Comparison of ENCODE assay signal across 16 mouse cellular contexts in the genomic region with DNA sequence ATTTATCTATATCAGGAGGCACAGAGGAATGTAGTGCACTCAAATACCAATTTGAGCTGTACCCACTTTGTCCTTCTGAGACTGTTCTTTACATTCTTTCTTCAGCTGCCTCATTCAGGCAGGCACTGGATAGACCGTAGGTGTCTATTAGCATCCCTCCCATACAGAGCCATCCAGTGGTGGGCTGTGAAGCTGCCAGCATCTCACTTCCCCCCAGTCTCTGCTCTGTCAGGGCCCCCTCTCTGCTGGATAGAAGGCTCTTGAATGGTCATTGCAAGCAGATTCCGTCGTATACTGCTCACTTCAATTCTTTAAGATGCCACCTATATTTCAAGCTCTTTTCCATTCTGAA. TPM values are rescaled to one million over a fixed set of nuclear protein-coding genes. Genes with fewer than 3 reads are reported as not detected.
DNase-seq lines count a peak whose midpoint lies in the region; ATAC-seq lines count a peak whose summit lies in the region.
"Had no signal": no experiment of that assay in that cellular context is flagged by ENCODE, and none has a peak within 500 bp of the region (broad histone marks: within the 10 kb centered on the region; RNA-seq: fewer than 3 reads in every experiment).

No protein-coding gene starts in this region.

- H3K4me1 ChIP-seq in hindbrain, embryonic 13.5 days (replicated peaks) = peaks cover 17% of the 10 kb centered on the region
- 0 out of 2 replicates have a peak, but pooled peaks cover 11% of the 10 kb centered on the region for H3K4me1 ChIP-seq in midbrain, embryonic 14.5 days (ENCODE audit: control insufficient read depth, insufficient read depth, low read length)

- no peaks in the 10 kb centered on the region for H3K36me3 ChIP-seq in hindbrain, embryonic 13.5 days
- H3K36me3 ChIP-seq in midbrain, embryonic 14.5 days (ENCODE audit: control insufficient read depth, insufficient read depth, low read length) = no peaks in the 10 kb centered on the region
- H3K36me3 ChIP-seq: embryonic facial prominence, embryonic 13.5 days; limb, embryonic 15.5 days had no signal

- ATAC-seq in hindbrain, embryonic 13.5 days (ENCODE audit: low FRiP score) = peak; percentile 72
- peak; percentile 44; the same call in 1 of the 2 replicates for ATAC-seq in midbrain, embryonic 14.5 days (ENCODE audit: low FRiP score, low TSS enrichment)
- ATAC-seq: liver, postnatal 0 days had no signal

- peak overlapping the region; percentile 81 for H3K27ac ChIP-seq in hindbrain, embryonic 13.5 days
- H3K27ac ChIP-seq in midbrain, embryonic 14.5 days (replicated peaks; ENCODE audit: low read depth, low read length) = peak overlapping the region; percentile 67
- H3K27ac ChIP-seq: embryonic facial prominence, embryonic 13.5 days; left cerebral cortex, adult 2 months; limb, embryonic 15.5 days had no signal

- no peak overlapping the region for H3K9ac ChIP-seq in hindbrain, embryonic 13.5 days
- no peak overlapping the region for H3K9ac ChIP-seq in midbrain, embryonic 14.5 days (replicated peaks; ENCODE audit: low read length)
- H3K9ac ChIP-seq: embryonic facial prominence, embryonic 13.5 days; limb, embryonic 15.5 days; liver, postnatal 0 days had no signal

- DNase-seq in left cerebral cortex, postnatal 4 days = peak; percentile 18
- no peak for DNase-seq in left cerebral cortex, adult 9 months (ENCODE audit: low spot score in 2 of 2)
- DNase-seq in midbrain, embryonic 14.5 days = no peak
- DNase-seq in retina, postnatal 1 day = peak; percentile 14
- no peak for DNase-seq in thymus, postnatal 4 days
- no peak for DNase-seq in cerebellum, adult 11 months
- no peak for DNase-seq in heart, postnatal 25 days (ENCODE audit: low spot score)
- DNase-seq: heart, postnatal 36 days; liver, postnatal 0 days; lung, postnatal 36 days; thymus, adult 18-20 months had no signal

- H3K9me3 ChIP-seq in hindbrain, embryonic 13.5 days = no peaks in the 10 kb centered on the region
- no peaks in the 10 kb centered on the region for H3K9me3 ChIP-seq in midbrain, embryonic 14.5 days (ENCODE audit: control insufficient read depth, low read length)
- H3K9me3 ChIP-seq: embryonic facial prominence, embryonic 13.5 days; limb, embryonic 15.5 days had no signal

- no peaks in the 10 kb centered on the region for H3K27me3 ChIP-seq in hindbrain, embryonic 13.5 days
- H3K27me3 ChIP-seq in midbrain, embryonic 14.5 days (ENCODE audit: control insufficient read depth, insufficient read depth, low read length) = no peaks in the 10 kb centered on the region
- H3K27me3 ChIP-seq: embryonic facial prominence, embryonic 13.5 days; limb, embryonic 15.5 days had no signal

- no peak overlapping the region for H3K4me3 ChIP-seq in hindbrain, embryonic 13.5 days
- no peak overlapping the region for H3K4me3 ChIP-seq in midbrain, embryonic 14.5 days (replicated peaks; ENCODE audit: low read depth, low read length)
- H3K4me3 ChIP-seq: embryonic facial prominence, embryonic 13.5 days; left cerebral cortex, adult 2 months; limb, embryonic 15.5 days had no signal

- peak overlapping the region; percentile 34 for H3K4me2 ChIP-seq in hindbrain, embryonic 13.5 days
- no peak overlapping the region for H3K4me2 ChIP-seq in midbrain, embryonic 14.5 days (ENCODE audit: low read length)
- H3K4me2 ChIP-seq: heart, embryonic 11.5 days had no signal

- 54% methylated on average over 3 of the region's 3 CpGs for WGBS in hindbrain, embryonic 13.5 days
- 73% methylated on average over 3 of the region's 3 CpGs for WGBS in midbrain, embryonic 14.5 days

- intact Hi-C loops in left cerebral cortex, postnatal 4 days (cut with DNase I) = no loop called here
- intact Hi-C loops in heart, postnatal 25 days (cut with DNase I) = no loop called here

RNA-seq across cellular contexts. Expression of a gene that starts 36.5 kb away (rescaled TPM):
- total RNA-seq in left cerebral cortex, postnatal 4 days (2021) = 1 to 10 TPM in 1 of 2 experiments, under 1 TPM in 1; 0.95 to 1.1 TPM
- polyA plus RNA-seq in hindbrain, embryonic 13.5 days (2015; fragmentation: Nextera tagmentation; extraction: Ambion mirVana) = 2.4 TPM in 2 replicates
- polyA plus RNA-seq in midbrain, embryonic 14.5 days (2014; fragmentation: Nextera tagmentation; extraction: Ambion mirVana) = 0.63 and 1.5 TPM in 2 replicates
- 1 to 10 TPM; 1.2 to 2.1 TPM for total RNA-seq in heart, postnatal 25 days (2021)

Comparison
In these comparisons a context has a peak if more than half of its experiments do, and no peak if none do; other contexts are left out.
1. DNase-seq: peak in left cerebral cortex, postnatal 4 days (single experiment) and retina, postnatal 1 day (single experiment); none in left cerebral cortex, adult 9 months (0 of 2), midbrain, embryonic 14.5 days (single experiment), thymus, postnatal 4 days (single experiment), cerebellum, adult 11 months (single experiment) and heart, postnatal 25 days (single experiment).